Mouse (Mus musculus): ENCODE data around the gene Ntng1.
A peak's percentile ranks its signal among the peaks of the same experiment; 100 is the strongest.

Ntng1 gene

DNA sequence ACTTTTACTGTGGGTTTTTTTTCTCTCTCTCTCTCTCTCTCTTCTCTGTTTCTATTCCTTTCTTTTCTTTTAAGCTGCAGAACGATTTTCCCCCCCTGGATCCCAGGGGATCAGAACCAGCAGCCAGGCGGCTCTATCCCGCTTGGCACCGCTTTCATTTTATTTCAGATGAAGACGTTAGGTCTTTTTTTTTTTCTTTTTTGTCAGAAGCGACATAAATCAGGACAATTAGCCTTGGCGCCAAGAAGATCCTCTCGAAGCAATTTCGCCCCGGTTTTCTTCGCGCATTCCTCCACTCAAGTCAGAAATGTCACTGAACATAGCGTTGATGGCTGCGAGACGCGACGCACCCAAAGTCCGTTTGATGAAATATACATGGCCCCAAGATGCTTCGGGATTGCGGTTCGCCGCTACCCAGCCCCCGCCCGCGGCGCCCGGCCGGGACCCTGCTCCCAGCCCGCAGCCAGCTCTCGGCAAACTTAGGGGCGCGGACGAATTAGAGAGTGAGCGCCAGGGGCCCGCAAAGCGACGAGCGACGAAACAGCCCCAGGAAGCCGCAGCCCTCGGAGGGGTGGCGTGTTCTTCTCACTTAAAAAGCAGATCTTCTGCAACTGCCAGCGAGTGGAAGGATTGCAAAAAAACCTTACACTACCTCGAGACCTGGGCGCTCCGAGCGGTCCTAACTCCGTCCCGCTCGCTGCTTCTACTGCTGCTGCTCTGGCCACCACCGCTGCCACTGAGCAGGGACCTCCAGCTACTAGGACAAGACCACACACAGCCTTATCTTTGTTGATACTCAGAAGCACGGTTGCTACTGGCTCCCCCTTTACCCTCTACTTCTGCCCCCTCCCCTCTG, at the start of gene Ntng1:
Ntng1 (minus strand) TSS at position 806 of the 856 bp plus-strand sequence.
- no peak for DNase-seq (ENCODE audit: extremely low spot score, low read depth, low spot score)

- DNase-seq (ENCODE audit: extremely low spot score, low read depth, low spot score) = no peak
Observed at GRCm38 (mm10) chr3:110187401-110187948, 43.7 kb upstream of the Ntng1 start.

DNA sequence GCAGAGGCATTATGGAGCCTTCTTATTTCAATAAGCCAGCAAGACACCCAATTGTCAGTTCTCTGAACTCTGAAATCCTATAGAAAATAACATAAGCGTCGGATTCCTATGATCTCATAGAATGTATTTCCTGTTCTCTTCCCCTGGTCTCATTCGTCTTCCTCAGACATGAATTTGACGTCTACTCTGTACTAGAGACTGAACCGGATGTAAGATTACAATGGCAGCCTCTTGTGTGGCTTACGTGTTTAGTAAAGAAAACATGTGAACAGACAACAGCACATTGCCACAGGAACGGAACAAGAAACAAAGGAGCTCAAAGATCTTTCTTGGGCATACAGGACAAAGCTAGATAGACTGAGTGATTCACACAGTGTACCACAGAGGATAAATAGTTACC, 5.3 kb upstream of the Ntng1 start:
- DNase-seq (ENCODE audit: extremely low spot score, low read depth, low spot score) = no peak

DNA sequence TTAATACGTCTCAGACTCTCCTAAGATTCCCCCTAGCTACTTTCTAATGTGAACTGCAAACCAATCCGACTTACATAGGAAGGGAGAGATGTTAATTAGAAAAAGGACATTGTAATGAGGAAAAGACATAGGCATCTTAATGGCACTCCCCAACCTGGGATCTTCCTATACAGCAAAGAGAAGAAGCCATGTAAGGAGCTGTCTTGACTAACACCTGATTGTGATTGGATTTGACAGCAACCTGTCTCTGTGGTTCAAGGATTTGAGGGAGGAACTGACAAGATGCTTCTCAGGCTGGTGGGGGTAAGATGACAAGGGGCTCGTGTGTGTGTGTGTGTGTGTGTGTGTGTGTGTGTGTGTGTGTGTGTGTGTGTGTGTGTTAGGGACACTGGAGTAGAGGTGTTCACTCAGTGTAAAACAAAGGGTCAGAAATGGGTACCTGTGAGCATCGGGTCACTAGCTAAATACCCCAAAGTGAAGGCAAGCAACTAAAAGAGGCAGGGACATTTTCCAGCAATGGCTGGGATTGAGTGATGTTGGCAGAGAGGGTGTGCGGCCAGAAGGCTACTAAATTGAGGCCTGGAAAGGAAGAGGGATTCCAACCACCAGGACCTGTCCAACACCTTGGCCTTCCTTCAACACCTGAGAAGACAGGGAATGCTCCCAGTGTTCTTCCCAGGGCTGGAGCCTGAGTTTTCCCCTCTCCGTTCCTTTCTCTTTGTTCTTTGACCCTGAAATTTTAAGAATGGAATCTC, 667 bp upstream of the Ntng1 start:
- no peak for DNase-seq (ENCODE audit: extremely low spot score, low read depth, low spot score)

GRCm38 (mm10) chr3:110142314-110143205, 1.3 kb downstream of the Ntng1 start:
- DNase-seq (ENCODE audit: extremely low spot score, low read depth, low spot score) = no peak

DNA sequence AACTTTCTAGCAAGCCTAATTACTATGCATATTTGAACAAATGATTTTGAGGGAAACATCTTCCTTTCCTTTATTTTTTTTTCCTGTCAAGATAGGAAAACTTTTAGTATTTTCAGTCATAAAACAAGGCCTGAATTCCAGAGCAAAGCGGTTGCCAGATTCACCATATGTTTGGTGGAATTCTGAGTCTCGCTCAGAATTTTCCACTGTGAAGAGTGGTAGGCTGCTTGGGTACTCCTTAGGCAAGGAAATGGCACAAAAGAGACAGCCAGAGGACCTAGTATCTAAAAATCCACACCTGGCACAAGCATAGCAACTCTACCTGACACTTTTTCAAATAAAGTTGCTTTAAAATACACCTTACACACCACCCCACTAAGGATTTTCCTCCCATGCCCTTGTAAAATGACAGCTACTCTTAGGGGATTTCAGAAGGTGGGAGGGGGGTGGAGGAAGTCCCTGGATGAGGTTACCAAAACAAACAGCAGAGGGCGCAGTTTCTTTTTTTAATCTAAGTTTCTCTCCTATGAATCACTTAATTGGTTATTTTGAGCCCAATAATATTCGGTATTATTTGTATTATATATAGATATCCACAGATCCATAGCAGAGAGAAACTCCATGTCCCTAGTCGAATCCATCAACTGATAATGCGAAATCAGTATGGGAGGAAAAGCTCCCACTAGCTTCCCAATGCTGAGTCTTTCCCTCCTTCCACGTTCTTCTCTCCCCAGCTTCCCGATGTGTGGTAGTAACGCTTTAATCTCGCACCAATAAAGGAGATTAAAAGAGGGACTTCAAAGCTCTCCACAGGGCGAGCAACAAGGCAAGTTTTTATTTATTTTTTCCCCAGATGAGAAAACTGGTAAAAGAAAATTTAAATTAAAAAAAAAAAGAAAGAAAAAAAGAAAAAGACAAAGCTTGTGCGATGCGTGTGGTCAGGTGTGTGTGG, 2.2 kb downstream of the Ntng1 start:
- peak; percentile 52 for DNase-seq (ENCODE audit: extremely low spot score, low read depth, low spot score)

- no peak for DNase-seq (ENCODE audit: extremely low spot score, low read depth, low spot score)
Observed at GRCm38 (mm10) chr3:110136115-110136514, 7.7 kb downstream of the Ntng1 start.

- no peak for DNase-seq (ENCODE audit: extremely low spot score, low read depth, low spot score)
Observed at GRCm38 (mm10) chr3:110133150-110133549, 10.7 kb downstream of the Ntng1 start.

GRCm38 (mm10) chr3:110132289-110132688, 11.5 kb downstream of the Ntng1 start:
- no peak for DNase-seq (ENCODE audit: extremely low spot score, low read depth, low spot score)

DNA sequence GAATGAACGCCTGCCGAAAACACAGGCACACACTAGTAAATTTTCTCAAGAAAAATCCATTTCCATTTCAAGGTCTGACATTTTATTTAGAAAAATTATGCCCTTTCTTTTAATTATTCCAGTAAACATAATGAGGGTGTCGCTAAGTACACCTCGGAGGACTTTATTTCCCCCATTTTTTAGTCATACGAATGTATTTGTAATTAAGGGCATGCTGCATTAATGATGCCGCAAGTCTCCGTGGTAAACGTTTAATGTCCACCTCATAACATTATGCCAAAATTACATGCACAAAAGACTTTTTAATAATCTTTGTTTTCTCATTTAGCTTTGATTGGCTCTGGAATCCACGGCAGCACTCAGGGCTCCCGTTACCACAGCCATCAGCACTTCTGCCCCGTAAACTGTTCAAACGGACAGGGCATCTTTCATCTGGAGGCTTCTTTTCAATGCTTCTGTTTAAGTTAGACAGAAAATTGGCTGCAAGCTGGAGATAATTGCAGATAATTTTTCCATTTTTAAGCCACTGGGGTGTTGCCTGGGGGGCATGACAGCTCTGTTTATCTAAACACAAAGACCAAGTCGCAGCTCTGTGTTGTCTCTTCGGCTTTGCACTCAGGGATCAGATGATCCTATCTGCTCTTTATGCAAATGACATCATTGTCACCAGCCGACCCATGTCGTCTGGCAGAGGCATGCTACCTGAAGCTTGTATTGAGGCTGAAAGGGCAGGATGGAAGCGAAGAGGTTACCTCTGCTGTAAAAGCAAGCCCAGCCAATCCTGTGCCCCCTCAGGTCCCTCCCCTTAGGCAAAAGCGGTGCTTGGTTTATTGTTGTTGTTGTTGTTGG, 12.5 kb downstream of the Ntng1 start:
- DNase-seq (ENCODE audit: extremely low spot score, low read depth, low spot score) = no peak

GRCm38 (mm10) chr3:110129607-110130006, 14.2 kb downstream of the Ntng1 start:
- no peak for DNase-seq (ENCODE audit: extremely low spot score, low read depth, low spot score)

DNA sequence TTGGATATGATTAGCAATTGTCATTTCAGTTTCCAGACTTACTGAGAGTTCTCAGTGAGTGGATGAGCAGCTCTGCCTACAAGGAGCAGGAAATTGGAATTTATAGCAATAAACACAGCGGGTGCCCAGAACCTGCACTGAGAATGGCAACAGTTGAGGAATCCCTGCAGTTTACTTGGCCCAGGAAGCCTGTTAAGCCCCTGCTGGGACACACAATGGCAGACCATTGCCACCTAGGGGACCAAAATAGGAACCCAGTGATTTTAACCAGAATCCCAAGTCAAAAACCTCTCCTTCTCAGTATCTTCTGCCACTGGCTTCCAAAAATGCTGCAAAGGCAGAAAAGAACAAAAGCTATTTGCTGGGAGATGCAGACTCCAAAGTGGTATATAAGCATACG, 37.8 kb downstream of the Ntng1 start:
- DNase-seq (ENCODE audit: extremely low spot score, low read depth, low spot score) = no peak

- DNase-seq (ENCODE audit: extremely low spot score, low read depth, low spot score) = no peak
Observed at GRCm38 (mm10) chr3:110094407-110094806, 49.4 kb downstream of the Ntng1 start.

DNA sequence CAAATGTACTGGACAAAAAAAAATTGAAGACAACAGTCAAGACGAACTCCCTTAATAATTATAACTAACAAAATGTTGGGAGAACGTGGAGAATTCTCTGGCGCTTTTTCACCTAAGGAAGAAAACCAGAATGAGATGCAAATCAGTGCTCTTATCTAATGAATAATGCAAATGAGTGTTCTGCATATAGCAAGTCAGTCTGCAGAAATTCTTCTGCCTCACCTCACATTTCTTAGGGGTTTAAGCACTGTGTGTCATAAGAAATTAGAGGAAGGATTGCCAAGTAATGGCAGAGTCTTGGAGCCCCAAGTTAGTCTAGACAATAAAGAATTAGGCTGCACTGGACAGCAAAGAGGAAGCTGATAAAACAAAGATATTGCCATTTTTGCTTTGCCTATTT, 49.8 kb downstream of the Ntng1 start:
- DNase-seq (ENCODE audit: extremely low spot score, low read depth, low spot score) = no peak

DNA sequence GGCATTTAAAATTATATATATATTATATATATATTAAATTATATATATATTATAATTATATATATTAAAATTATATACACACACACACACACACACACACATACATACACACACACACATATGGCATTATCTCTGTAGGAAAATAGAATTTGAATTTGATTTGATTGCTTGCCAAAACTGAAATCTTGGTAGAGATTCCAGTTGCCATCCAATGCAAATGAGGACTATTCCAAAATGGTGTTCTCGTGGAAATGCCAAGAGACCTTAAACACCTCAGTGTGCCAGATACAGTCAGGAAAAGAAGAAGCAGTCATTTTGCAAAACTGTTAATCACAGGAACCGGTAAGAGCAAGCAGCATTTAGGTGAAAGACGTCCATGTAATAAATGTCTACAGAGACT, 51.3 kb downstream of the Ntng1 start:
- DNase-seq (ENCODE audit: extremely low spot score, low read depth, low spot score) = no peak

- DNase-seq (ENCODE audit: extremely low spot score, low read depth, low spot score) = no peak
Observed at GRCm38 (mm10) chr3:110087189-110087588, 56.6 kb downstream of the Ntng1 start.

- DNase-seq (ENCODE audit: extremely low spot score, low read depth, low spot score) = no peak
Observed at GRCm38 (mm10) chr3:110085336-110085735, 58.5 kb downstream of the Ntng1 start.

GRCm38 (mm10) chr3:110064709-110065256, 79.0 kb downstream of the Ntng1 start:
- no peak for DNase-seq (ENCODE audit: extremely low spot score, low read depth, low spot score)

- DNase-seq (ENCODE audit: extremely low spot score, low read depth, low spot score) = no peak
Observed at GRCm38 (mm10) chr3:110055915-110056314, 87.9 kb downstream of the Ntng1 start.
